Mouse (Mus musculus): ENCODE measurements at regions not wholly inside any gene's neighbourhood (a gene's known extent, or its start where the extent isn't known, plus 50 kb on each side); places are given as distances from the start of the nearest gene placed in this dataset.

GRCm38 (mm10) chr6:116774954-116775675 lies 58.4 kb upstream of the Tmem72 start:
- TF ChIP-seq POLR2A (IDR thresholded peaks at IDR 0.05; ENCODE audit: borderline replicate concordance, insufficient read depth, low read length) (no peak), CTCF (IDR thresholded peaks at IDR 0.05; ENCODE audit: borderline replicate concordance, insufficient read depth, low read depth, low read length) (peak; percentile 28; the same call in 1 of the 2 replicates)

Measured in cerebellum, adult 2 months (tissue).